Mouse (Mus musculus): Measurements from ENCODE around the gene Rnf38. TPM values are rescaled to one million over a fixed set of nuclear protein-coding genes. Genes with fewer than 3 reads are reported as not detected.

Rnf38 gene
- total and polyA plus RNA-seq, 3 experiments: 6.8 to 22.8 TPM; not detected in 1

- no peaks in the 10 kb centered on the region for H3K9me3 ChIP-seq (replicated peaks; ENCODE audit: insufficient read depth, low read length)
- H3K36me3 ChIP-seq (ENCODE audit: control insufficient read depth in 1 of 2, insufficient read depth in 2 of 2, low read length in 2 of 2): peaks cover 0 to 8% of the 10 kb centered on the region in 2 experiments; a peak in 2 of 4 replicates
- H3K27ac ChIP-seq (ENCODE audit: control insufficient read depth, low read depth, low read length): no peak overlapping the region
- no peak overlapping the region for H3K4me3 ChIP-seq (ENCODE audit: control insufficient read depth in 1 of 2, insufficient read depth in 1 of 2, low read depth in 2 of 2, low read length in 2 of 2)
- H3K9ac ChIP-seq (ENCODE audit: control insufficient read depth, low read depth, low read length, poor library complexity, severe bottlenecking): no peak overlapping the region
- no peaks in the 10 kb centered on the region for H3K79me2 ChIP-seq (ENCODE audit: control insufficient read depth, insufficient read depth, low read length, poor library complexity)
- TF ChIP-seq RCOR1 (IDR thresholded peaks at IDR 0.05; ENCODE audit: low read depth, low read length) (no peak), GATA1 (IDR thresholded peaks at IDR 0.05; ENCODE audit: low read depth, low read length) (peak; percentile 87)
- H3K27me3 ChIP-seq (ENCODE audit: control insufficient read depth in 1 of 2, insufficient read depth in 2 of 2, low read length in 2 of 2): no peaks in the 10 kb centered on the region
- peaks cover 8 to 12% of the 10 kb centered on the region in 2 experiments; a peak in 3 of 4 replicates for H3K4me1 ChIP-seq (ENCODE audit: control insufficient read depth in 1 of 2, insufficient read depth in 2 of 2, low read length in 2 of 2)
- DNase-seq (ENCODE audit: low read depth, low spot score): peak; percentile 58
Observed at GRCm38 (mm10) chr4:44216797-44217442, 16.7 kb downstream of the Rnf38 start.

- H3K4me1 ChIP-seq (ENCODE audit: control insufficient read depth in 1 of 2, insufficient read depth in 2 of 2, low read length in 2 of 2): no peaks in the 10 kb centered on the region
- H3K36me3 ChIP-seq (ENCODE audit: control insufficient read depth in 1 of 2, insufficient read depth in 2 of 2, low read length in 2 of 2): no peaks in the 10 kb centered on the region
- no peak for TF ChIP-seq CHD2 (IDR thresholded peaks at IDR 0.05; ENCODE audit: low read length)
- no peak for TF ChIP-seq KAT2A (conservative IDR thresholded peaks at IDR 0.05; ENCODE audit: low read depth, low read length)
- no peak for TF ChIP-seq POLR2AphosphoS2 (IDR thresholded peaks at IDR 0.05; ENCODE audit: low read length)
- TF ChIP-seq CTCF (IDR thresholded peaks at IDR 0.05 in 2 of 3, conservative IDR thresholded peaks at IDR 0.05 in 1 of 3; ENCODE audit: control insufficient read depth in 1 of 3, insufficient read depth in 1 of 3, low read depth in 2 of 3, low read length in 3 of 3, poor library complexity in 1 of 3, severe bottlenecking in 1 of 3): no peak
- TF ChIP-seq BHLHE40 (IDR thresholded peaks at IDR 0.05; ENCODE audit: borderline replicate concordance, low read depth, low read length): no peak
- no peak for TF ChIP-seq ZMIZ1 (IDR thresholded peaks at IDR 0.05; ENCODE audit: low read depth, low read length)
- TF ChIP-seq MAX (IDR thresholded peaks at IDR 0.05; ENCODE audit: low read length): no peak
- TF ChIP-seq HCFC1 (IDR thresholded peaks at IDR 0.05; ENCODE audit: low read depth, low read length): no peak
- no peak for TF ChIP-seq CHD1 (IDR thresholded peaks at IDR 0.05; ENCODE audit: low read depth, low read length)
- TF ChIP-seq MEF2A (IDR thresholded peaks at IDR 0.05; ENCODE audit: extremely low read depth, insufficient replicate concordance, low read depth, low read length, poor library complexity, severe bottlenecking): no peak
- no peak for TF ChIP-seq JUND (IDR thresholded peaks at IDR 0.05; ENCODE audit: low read depth, low read length)
- TF ChIP-seq ELF1 (IDR thresholded peaks at IDR 0.05; ENCODE audit: low read depth, low read length): no peak
- TF ChIP-seq POLR2A (IDR thresholded peaks at IDR 0.05; ENCODE audit: control insufficient read depth in 1 of 2, insufficient read depth in 1 of 2, low read depth in 1 of 2, low read length in 2 of 2, poor library complexity in 1 of 2): no peak
- no peak for TF ChIP-seq RAD21 (IDR thresholded peaks at IDR 0.05; ENCODE audit: low read depth, low read length)
- H3K79me2 ChIP-seq (ENCODE audit: control insufficient read depth, insufficient read depth, low read length, poor library complexity): no peaks in the 10 kb centered on the region
- H3K27ac ChIP-seq (ENCODE audit: control insufficient read depth, low read depth, low read length): no peak overlapping the region
- no peak for DNase-seq (ENCODE audit: low read depth, low spot score)
- no peak overlapping the region for H3K9ac ChIP-seq (ENCODE audit: control insufficient read depth, low read depth, low read length, poor library complexity, severe bottlenecking)
- no peak overlapping the region for H3K4me3 ChIP-seq (ENCODE audit: control insufficient read depth in 1 of 2, insufficient read depth in 1 of 2, low read depth in 2 of 2, low read length in 2 of 2)
- no peaks in the 10 kb centered on the region for H3K27me3 ChIP-seq (ENCODE audit: control insufficient read depth in 1 of 2, insufficient read depth in 2 of 2, low read length in 2 of 2)
- H3K9me3 ChIP-seq (replicated peaks; ENCODE audit: insufficient read depth, low read length): no peaks in the 10 kb centered on the region
Observed at GRCm38 (mm10) chr4:44199968-44200367, 33.6 kb downstream of the Rnf38 start.

Measured in MEL (cell line).